Mouse (Mus musculus) liver, adult 10 weeks (tissue): ENCODE data around the gene Aqp8. TPM values are rescaled to one million over a fixed set of nuclear protein-coding genes. Genes with fewer than 3 reads are reported as not detected.

Experiments used
- polyA plus RNA-seq: library from polyadenylated mRNA; stranded (reverse); fragments of 350-450 nt; fragmentation: Illumina TruSeq; extraction: RNeasy Lipid Tissue Mini Kit (QIAGEN cat#74804); gene quantifications from one replicate; pipeline ENCODE4 v1.2.3, GENCODE M21; 2014; ENCODE audit warnings: low read depth, low replicate concordance

Aqp8 gene
- 58.6 TPM for polyA plus RNA-seq

GRCm38 (mm10) chr7:123462070-123462501, at the start of gene Aqp8:
Gene Aqp8, plus strand, starts transcription at chr7:123462291.

GRCm38 (mm10) chr7:123500239-123501219, 38.4 kb downstream of the Aqp8 start, which contains the start of gene Zkscan2:
Gene Zkscan2, minus strand, starts transcription at chr7:123500449.

Other genes with a start within 250 kb of the Aqp8 start
- gene Slc5a11, start 247.5 kb upstream of the Aqp8 start, polyA plus RNA-seq: not detected
- gene Lcmt1, start 92.5 kb upstream of the Aqp8 start, polyA plus RNA-seq: 16.4 TPM
- 5.5 TPM for gene Arhgap17, start 92.4 kb upstream of the Aqp8 start, polyA plus RNA-seq
- gene Zkscan2, start 38.2 kb downstream of the Aqp8 start, polyA plus RNA-seq: 0.11 TPM